Mouse (Mus musculus): Measurements from ENCODE around the gene Cdca4. TPM values are rescaled to one million over a fixed set of nuclear protein-coding genes. Genes with fewer than 3 reads are reported as not detected.

The Cdca4 gene
- polyA plus RNA-seq (2017; shearing (Covaris generic)) = 10 to 100 TPM; 69.2 to 88.8 TPM

DNA sequence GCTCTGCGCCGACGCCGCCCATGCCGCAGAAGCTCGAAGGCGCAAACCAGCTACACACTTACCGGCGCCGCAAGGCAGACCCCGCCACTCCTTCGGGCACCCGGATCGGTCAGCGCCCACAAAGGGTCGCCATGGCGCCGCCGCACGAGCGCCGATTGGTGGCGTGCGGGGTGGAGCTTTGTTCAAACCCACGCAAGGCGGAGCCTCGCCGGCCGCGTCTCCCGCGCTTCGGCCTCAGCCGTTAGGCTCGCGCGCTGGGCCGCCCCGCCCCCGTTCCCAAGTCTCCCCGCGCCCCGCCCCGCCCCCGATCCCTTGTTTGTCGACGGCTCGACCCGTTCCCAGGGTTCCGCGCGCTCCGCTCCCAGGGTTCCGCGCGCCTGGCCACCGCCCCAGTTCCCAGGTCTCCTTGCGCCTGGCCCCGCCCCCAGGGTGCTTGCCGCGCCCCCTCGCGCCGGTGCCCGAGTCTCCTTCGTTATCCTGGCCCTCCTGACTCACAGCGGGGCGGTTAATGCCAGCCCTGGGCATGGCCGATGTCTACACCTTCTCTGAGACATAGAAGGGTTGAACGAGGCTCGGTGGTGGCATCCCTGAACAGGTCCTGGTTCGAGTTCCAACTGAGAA, at the start of gene Cdca4:
Gene Cdca4 (minus strand): TSS at position 180 of the 621 bp plus-strand sequence.

DNA sequence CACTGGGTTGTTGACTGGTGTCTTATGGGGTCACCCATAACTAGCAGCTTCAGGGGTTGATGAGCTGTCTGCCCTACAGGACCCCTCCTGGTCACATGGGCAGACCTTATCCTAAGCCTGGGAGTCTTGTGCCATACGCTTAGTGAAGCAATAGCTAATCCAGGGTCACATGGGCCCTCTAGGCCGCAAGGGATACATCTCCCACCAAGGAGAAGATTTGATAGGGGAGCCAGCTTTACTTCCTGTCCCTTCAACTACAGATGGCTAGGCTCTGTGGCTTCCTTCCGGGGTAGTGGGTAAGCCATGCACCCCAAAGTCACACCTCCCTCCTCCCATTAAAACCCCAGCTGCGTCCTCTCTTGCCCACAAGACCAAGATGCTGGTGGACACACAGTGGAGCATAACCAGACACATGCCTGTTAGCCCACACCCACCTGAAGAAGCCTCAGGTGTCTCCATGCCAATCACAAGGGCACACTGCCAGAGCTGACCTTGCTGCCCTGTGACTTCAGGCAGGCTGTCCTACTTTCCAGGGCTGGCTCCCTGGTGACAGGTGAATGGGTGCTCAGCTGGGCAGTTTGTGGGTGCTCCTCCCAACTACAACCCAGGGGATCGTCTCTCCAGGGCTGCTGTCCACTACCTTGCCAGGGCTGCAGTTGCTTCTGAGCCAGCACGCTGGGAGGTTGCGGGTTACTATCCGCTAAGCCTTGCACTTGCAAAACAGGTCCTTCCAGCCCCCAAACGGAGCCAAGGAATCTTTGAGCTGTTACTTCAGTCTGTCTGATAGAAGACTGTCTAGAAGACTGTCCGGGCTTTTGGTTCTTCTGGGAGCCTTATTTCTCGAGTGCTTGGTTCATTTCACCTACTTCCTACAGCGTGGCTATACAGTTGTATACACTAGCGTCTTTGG, 39.2 kb upstream of the Cdca4 start, which contains the start of gene Gpr132:
Gene Gpr132 (minus strand): TSS at position 51 of the 910 bp plus-strand sequence.

DNA sequence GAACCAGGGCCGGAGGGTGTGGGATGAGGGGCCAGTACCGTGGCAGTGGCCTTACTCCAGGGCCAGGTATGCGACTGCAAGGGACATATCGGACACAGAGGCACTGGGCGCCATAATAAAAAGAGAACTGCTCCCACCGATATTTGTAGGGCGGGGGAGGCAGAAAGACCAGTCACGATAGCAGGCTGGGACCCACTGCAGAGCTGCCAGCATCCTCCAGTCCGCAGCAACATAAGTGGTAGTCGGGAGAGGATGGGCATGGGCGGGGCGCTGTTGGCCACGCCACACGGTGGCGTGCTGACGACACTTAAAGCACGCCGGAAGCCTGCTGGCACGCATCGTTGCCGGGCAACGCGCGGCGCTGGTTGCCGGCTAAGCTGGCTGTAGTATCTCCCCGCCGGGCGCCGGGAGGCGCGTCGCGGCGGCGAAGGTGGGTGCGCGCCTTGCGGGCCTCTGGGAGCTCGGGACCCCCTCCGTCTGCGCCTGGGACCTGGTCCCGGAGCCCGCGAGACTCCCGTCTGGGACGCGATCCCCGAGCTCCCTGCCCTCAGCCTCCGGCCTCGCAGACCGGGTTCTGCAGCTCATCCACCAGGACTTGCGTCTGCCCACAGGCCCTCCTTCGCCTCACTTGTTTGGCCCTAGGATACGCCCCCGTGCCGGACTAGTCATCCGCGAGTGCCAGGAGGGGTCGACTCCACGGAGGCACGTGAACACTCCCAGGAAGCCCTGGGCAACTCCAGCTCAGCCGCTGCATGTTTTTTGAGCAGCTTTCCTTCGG, 20.4 kb downstream of the Cdca4 start, which contains the start of gene Clba1:
Gene Clba1 (plus strand): TSS at position 351 of the 778 bp plus-strand sequence.

DNA sequence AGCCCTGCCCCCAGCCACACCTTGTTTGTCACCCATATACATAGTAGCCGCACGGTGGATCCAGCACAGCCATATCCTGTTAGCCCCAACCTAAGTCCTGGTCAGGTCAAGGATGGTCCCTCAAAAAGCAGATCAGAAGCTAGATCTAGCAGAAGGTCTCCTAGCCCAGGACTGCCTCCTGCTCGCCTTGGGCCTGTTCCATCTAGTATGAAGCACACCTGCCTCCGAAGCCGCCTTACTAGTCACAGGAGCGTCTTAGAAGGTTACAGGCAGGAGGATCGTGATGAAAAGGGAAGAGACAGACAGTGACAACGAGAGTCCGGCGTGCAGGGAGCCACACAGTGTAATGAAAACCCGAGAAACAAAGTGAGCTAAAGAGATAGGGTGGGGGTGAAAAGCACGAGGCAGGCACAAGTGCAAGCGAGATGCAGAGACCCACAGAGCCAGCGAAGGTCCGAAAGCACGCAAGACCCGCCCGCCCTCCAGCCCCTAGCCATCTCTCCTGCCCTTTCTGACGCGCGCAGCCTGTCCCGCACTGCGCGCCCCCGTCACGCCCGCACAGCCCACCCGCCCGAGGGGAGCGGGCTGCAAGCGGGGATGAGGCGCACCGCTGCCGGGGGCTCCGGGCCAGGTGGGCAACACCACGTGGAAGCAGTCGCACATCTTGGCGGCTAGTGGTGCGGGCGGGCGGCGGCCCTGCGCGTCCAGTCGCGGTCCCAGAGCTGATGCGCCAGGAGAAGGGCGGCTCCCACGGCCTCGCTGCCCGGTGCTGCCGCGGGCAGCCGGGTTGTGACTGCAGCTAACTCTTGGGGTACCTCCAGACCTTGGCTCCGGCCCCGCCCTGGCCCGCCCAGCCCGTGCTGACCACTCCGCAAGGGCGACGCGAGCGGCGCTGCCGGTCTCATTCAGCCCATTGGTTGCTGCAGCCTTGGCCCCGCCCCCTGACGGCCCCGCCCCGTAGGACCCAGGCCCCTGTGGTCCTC, 27.1 kb downstream of the Cdca4 start, which contains the start of gene Ahnak2:
Gene Ahnak2 (minus strand): TSS at position 794 of the 983 bp plus-strand sequence.

Other genes starting within 250 kb of the Cdca4 start
- gene Inf2, start 240.6 kb downstream of the Cdca4 start, polyA plus RNA-seq (2017; shearing (Covaris generic)) = 10 to 100 TPM; 13.0 to 22.7 TPM
- 1 to 10 TPM; 1.8 to 5.6 TPM for gene Adssl1, start 209.4 kb downstream of the Cdca4 start, polyA plus RNA-seq (2017; shearing (Covaris generic))
- 10 to 100 TPM; 33.8 to 36.5 TPM for gene Siva1, start 184.7 kb downstream of the Cdca4 start, polyA plus RNA-seq (2017; shearing (Covaris generic))
- 100 to 1,000 TPM; 163 to 181 TPM for gene Akt1, start 154.5 kb downstream of the Cdca4 start, polyA plus RNA-seq (2017; shearing (Covaris generic))
- 1 to 10 TPM; 3.5 to 5.5 TPM for gene Zbtb42, start 150.6 kb downstream of the Cdca4 start, polyA plus RNA-seq (2017; shearing (Covaris generic))
- 10 to 100 TPM in 1 of 2 experiments, 1 to 10 TPM in 1; 9.6 to 20.3 TPM for gene Cep170b, start 109.0 kb downstream of the Cdca4 start, polyA plus RNA-seq (2017; shearing (Covaris generic))
- 10 to 100 TPM in 1 of 2 experiments, 1 to 10 TPM in 1; 1.3 to 18.1 TPM for gene Pld4, start 68.8 kb downstream of the Cdca4 start, polyA plus RNA-seq (2017; shearing (Covaris generic))
- gene Ahnak2, start 26.8 kb downstream of the Cdca4 start, polyA plus RNA-seq (2017; shearing (Covaris generic)) = not detected
- under 1 TPM in 1 of 2 experiments, not detected in 1; 0.82 TPM for gene Clba1, start 20.5 kb downstream of the Cdca4 start, polyA plus RNA-seq (2017; shearing (Covaris generic))
- gene Gpr132, start 38.8 kb upstream of the Cdca4 start, polyA plus RNA-seq (2017; shearing (Covaris generic)) = 10 to 100 TPM; 32.3 to 44.6 TPM
- 1 to 10 TPM; 2.0 to 2.2 TPM for gene Jag2, start 100.4 kb upstream of the Cdca4 start, polyA plus RNA-seq (2017; shearing (Covaris generic))
- 10 to 100 TPM; 33.2 to 42.5 TPM for gene Nudt14, start 112.7 kb upstream of the Cdca4 start, polyA plus RNA-seq (2017; shearing (Covaris generic))
- gene Btbd6, start 147.1 kb upstream of the Cdca4 start, polyA plus RNA-seq (2017; shearing (Covaris generic)) = 10 to 100 TPM; 48.9 to 59.9 TPM
- gene Brf1, start 171.3 kb upstream of the Cdca4 start, polyA plus RNA-seq (2017; shearing (Covaris generic)) = 100 to 1,000 TPM; 160 to 184 TPM
- gene Pacs2, start 185.1 kb upstream of the Cdca4 start, polyA plus RNA-seq (2017; shearing (Covaris generic)) = 10 to 100 TPM; 24.7 to 40.2 TPM
- gene Tex22, start 245.1 kb upstream of the Cdca4 start, polyA plus RNA-seq (2017; shearing (Covaris generic)) = 1 to 10 TPM in 1 of 2 experiments, under 1 TPM in 1; 0.33 to 1.5 TPM